Mouse (Mus musculus) right cerebral cortex, adult 18-20 months (tissue): ENCODE measurements around the gene Alkbh7.

Experiments used
- DNase-seq: peaks from one replicate; pipeline ENCODE4 v3.0.0; 2022; ENCODE audit warnings: mixed read lengths

Alkbh7 gene

GRCm38 (mm10) chr17:56997029-56997667 lies at the start of gene Alkbh7:
Gene Alkbh7, plus strand, starts transcription at chr17:56997339.
- DNase-seq: peak; percentile 96

GRCm38 (mm10) chr17:56950915-56951314 lies 46.2 kb upstream of the Alkbh7 start:
- DNase-seq: peak; percentile 13

- DNase-seq: no peak
These were observed 44.5 kb upstream of the Alkbh7 start for GRCm38 (mm10) chr17:56952639-56953038.

GRCm38 (mm10) chr17:56954871-56955270 lies 42.3 kb upstream of the Alkbh7 start:
- no peak for DNase-seq

GRCm38 (mm10) chr17:56957763-56958429 lies 39.2 kb upstream of the Alkbh7 start:
- no peak for DNase-seq

GRCm38 (mm10) chr17:56958667-56959066 lies 38.5 kb upstream of the Alkbh7 start:
- DNase-seq: no peak

GRCm38 (mm10) chr17:56961880-56962279 lies 35.3 kb upstream of the Alkbh7 start:
- DNase-seq: no peak

- no peak for DNase-seq
These were observed 34.3 kb upstream of the Alkbh7 start for GRCm38 (mm10) chr17:56962642-56963405.

GRCm38 (mm10) chr17:56963646-56964045 lies 33.5 kb upstream of the Alkbh7 start:
- DNase-seq: no peak

- no peak for DNase-seq
These were observed 27.8 kb upstream of the Alkbh7 start for GRCm38 (mm10) chr17:56969321-56969720.

- no peak for DNase-seq
These were observed 27.1 kb upstream of the Alkbh7 start for GRCm38 (mm10) chr17:56970081-56970480.

GRCm38 (mm10) chr17:56973956-56974707 lies 23.0 kb upstream of the Alkbh7 start:
- DNase-seq: no peak

GRCm38 (mm10) chr17:56974708-56975240 lies 22.4 kb upstream of the Alkbh7 start:
- no peak for DNase-seq

- DNase-seq: no peak
These were observed 21.7 kb upstream of the Alkbh7 start for GRCm38 (mm10) chr17:56975391-56975790.

- DNase-seq: no peak
These were observed 20.4 kb upstream of the Alkbh7 start for GRCm38 (mm10) chr17:56976531-56977390.

GRCm38 (mm10) chr17:56979524-56979923 lies 17.6 kb upstream of the Alkbh7 start:
- DNase-seq: no peak

GRCm38 (mm10) chr17:56981049-56981448 lies 16.1 kb upstream of the Alkbh7 start:
- DNase-seq: no peak

GRCm38 (mm10) chr17:56982013-56982412 lies 15.1 kb upstream of the Alkbh7 start, which contains the start of gene Acer1:
Gene Acer1, minus strand, starts transcription at chr17:56982126.
- no peak for DNase-seq

GRCm38 (mm10) chr17:56984886-56985285 lies 12.3 kb upstream of the Alkbh7 start:
- no peak for DNase-seq

- no peak for DNase-seq
These were observed 11.5 kb upstream of the Alkbh7 start for GRCm38 (mm10) chr17:56985656-56986055.

GRCm38 (mm10) chr17:56986105-56986805 lies 10.9 kb upstream of the Alkbh7 start:
- DNase-seq: no peak
